Mouse (Mus musculus) intestine, postnatal 0 days (tissue): ENCODE measurements around the gene Prox2. TPM values are rescaled to one million over a fixed set of nuclear protein-coding genes. Genes with fewer than 3 reads are reported as not detected.

Experiments used
- ATAC-seq: fragments of 200-750 bp; cut with Nextera tagmentation; 2 replicates; pipeline ENCODE4 v1.8.0; 2017; ENCODE audit warnings: mild to moderate bottlenecking, moderate TSS enrichment, moderate library complexity
- H3K27ac ChIP-seq: fragments of 300-500 bp; sonication (generic); 2 replicates; pipeline ENCODE4 v1.5.1; 2014; ENCODE audit warnings: mild to moderate bottlenecking, low read depth, low read length, moderate library complexity
- H3K27me3 ChIP-seq: fragments of 300-500 bp; sonication (generic); replicated peaks from 2 replicates; pipeline ENCODE4 v1.6.1; 2014; ENCODE audit warnings: low read length, mixed read lengths; ENCODE audit not compliant: control insufficient read depth, insufficient read depth
- H3K36me3 ChIP-seq: fragments of 300-500 bp; sonication (generic); 2 replicates; pipeline ENCODE4 v1.6.1; 2014; ENCODE audit warnings: mild to moderate bottlenecking, moderate library complexity; ENCODE audit not compliant: control insufficient read depth, insufficient read depth
- H3K4me1 ChIP-seq: fragments of 300-500 bp; sonication (generic); replicated peaks from 2 replicates; pipeline ENCODE4 v1.6.1; 2014; ENCODE audit warnings: antibody characterized with exemption, low read length, mixed read lengths; ENCODE audit not compliant: control insufficient read depth, insufficient read depth
- H3K4me2 ChIP-seq: fragments of 300-500 bp; sonication (generic); replicated peaks from 2 replicates; pipeline ENCODE4 v1.6.1; 2014; ENCODE audit warnings: low read depth, mild to moderate bottlenecking, moderate library complexity
- H3K4me3 ChIP-seq: fragments of 300-500 bp; sonication (generic); 2 replicates; pipeline ENCODE4 v1.5.1; 2014; ENCODE audit warnings: low read depth, low read length
- H3K9ac ChIP-seq: fragments of 300-500 bp; sonication (generic); 2 replicates; pipeline ENCODE4 v1.6.1; 2014; ENCODE audit warnings: mild to moderate bottlenecking, low read depth, low read length
- H3K9me3 ChIP-seq: fragments of 300-500 bp; sonication (generic); 2 replicates; pipeline ENCODE4 v1.6.1; 2016; ENCODE audit warnings: mixed run types; ENCODE audit not compliant: control insufficient read depth
- CTCF ChIP-seq: sonication (generic); IDR thresholded peaks from 2 replicates; pipeline ENCODE4 v1.5.1; 2016; ENCODE audit warnings: low read depth, mild to moderate bottlenecking, control low read depth, antibody characterized with exemption, moderate library complexity
- WGBS: fragments of 180-500 bp; shearing (Covaris S2); extraction: QIAGEN DNeasy Blood & Tissue Kit; methylation state at CpG from one replicate; pipeline ENCODE4 v1.1.7; 2014; 5-methylcytosine and 5-hydroxymethylcytosine counted together
- polyA plus RNA-seq: library from polyadenylated mRNA; unstranded; fragments of >200 nt; fragmentation: Nextera tagmentation; extraction: Ambion mirVana; gene quantifications from 2 replicates; pipeline ENCODE4 v1.2.1, GENCODE M21; 2015

The Prox2 gene
- polyA plus RNA-seq, 1 experiment from 2014 or later, result 0.99 TPM

- Histone ChIP-seq H3K4me2 (no peak overlapping the region), H3K4me3 (no peak overlapping the region), H3K27me3 (no peaks in the 10 kb centered on the region), H3K36me3 (peaks cover 51% of the 10 kb centered on the region), H3K9me3 (no peaks in the 10 kb centered on the region), H3K9ac (no peak overlapping the region), H3K27ac (no peak overlapping the region), H3K4me1 (no peaks in the 10 kb centered on the region)
- ATAC-seq, result no peak
- TF ChIP-seq CTCF, result no peak
- 84% methylated on average over 8 of the region's 8 CpGs for WGBS
Measured at GRCm38 (mm10) chr12:85134043-85134794, 23.7 kb upstream of the Prox2 start.

- ATAC-seq, result no peak
- Histone ChIP-seq H3K4me1 (0 out of 2 replicates have a peak, but pooled peaks cover 1% of the 10 kb centered on the region), H3K27me3 (no peaks in the 10 kb centered on the region), H3K9ac (no peak overlapping the region), H3K27ac (no peak overlapping the region), H3K36me3 (peaks cover 61% of the 10 kb centered on the region), H3K9me3 (no peaks in the 10 kb centered on the region), H3K4me2 (no peak overlapping the region), H3K4me3 (no peak overlapping the region)
- 92% methylated on average over 6 of the region's 6 CpGs for WGBS
- no peak for TF ChIP-seq CTCF
Measured at GRCm38 (mm10) chr12:85131361-85131760, 20.8 kb upstream of the Prox2 start.

DNA sequence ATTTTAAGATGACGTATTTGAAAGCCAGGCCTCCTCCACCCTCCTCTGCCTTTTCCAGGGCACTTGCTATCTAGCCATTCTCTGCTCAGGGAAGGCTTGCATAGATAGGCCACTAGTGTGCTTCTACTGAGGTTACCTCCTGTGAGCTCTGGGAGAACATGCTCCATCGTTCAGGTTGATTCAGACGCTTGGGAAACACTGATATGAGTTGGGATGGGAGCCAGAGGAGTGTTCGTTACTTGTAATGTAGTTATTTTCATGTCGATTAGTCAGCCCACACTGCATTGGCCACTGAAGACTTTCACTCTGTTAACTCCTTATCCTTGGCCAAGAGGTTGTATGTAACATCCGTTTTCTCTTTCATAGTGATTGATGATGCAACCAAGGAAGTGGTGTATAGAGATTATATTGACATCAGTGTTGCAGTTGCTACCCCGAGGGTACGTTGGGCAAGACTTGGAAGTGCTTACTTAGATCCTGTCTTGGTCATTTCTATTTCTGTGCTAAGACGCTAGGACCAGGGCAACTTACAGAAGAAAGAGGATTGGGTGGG, 18.9 kb upstream of the Prox2 start:
- H3K9me3 ChIP-seq, result no peaks in the 10 kb centered on the region
- peaks cover 65% of the 10 kb centered on the region for H3K36me3 ChIP-seq
- no peak for ATAC-seq
- H3K4me3 ChIP-seq, result no peak overlapping the region
- H3K9ac ChIP-seq, result no peak overlapping the region
- no peak overlapping the region for H3K4me2 ChIP-seq
- H3K27me3 ChIP-seq, result no peaks in the 10 kb centered on the region
- H3K4me1 ChIP-seq, result 0 out of 2 replicates have a peak, but pooled peaks cover 3% of the 10 kb centered on the region
- WGBS, result 91% methylated on average over 9 of the region's 9 CpGs
- H3K27ac ChIP-seq, result 0 out of 2 replicates have a peak overlapping the region, but pooled peaks have one; percentile 15
- TF ChIP-seq CTCF, result no peak

DNA sequence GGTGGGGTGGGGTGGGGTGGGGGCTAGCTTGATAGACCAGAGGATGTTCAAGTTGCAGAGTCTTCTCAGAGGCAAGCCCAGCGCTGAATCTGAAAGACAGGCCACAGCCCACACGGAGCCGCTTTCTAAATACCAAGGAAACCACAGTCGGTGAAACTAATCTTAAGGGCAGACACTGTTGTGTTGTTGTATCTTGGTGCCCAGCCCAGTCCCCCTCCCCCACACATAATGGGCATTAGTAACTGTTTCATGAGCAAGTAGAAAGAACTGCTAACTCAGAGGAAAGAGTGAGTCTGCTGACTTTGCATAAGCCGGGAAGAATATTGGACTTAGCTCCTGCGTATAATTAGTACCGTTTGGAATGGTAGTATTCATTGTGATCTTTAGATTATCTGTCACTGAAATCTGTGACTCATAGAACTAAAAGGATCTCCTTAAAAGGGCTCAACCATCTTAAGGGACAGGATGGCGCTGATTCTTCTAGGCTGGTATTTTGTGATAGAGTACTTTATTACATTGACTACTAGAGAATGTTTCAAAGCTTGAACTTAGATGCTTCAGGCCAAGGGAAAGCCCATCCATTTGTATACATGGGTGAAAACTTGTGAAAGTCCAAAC, 16.5 kb upstream of the Prox2 start:
- no peaks in the 10 kb centered on the region for H3K9me3 ChIP-seq
- H3K9ac ChIP-seq, result no peak overlapping the region
- H3K27ac ChIP-seq, result peak overlapping the region; percentile 28; the same call in 1 of the 2 replicates
- 0 out of 2 replicates have a peak, but pooled peaks cover 3% of the 10 kb centered on the region for H3K4me1 ChIP-seq
- TF ChIP-seq CTCF, result no peak
- H3K4me2 ChIP-seq, result no peak overlapping the region
- no peaks in the 10 kb centered on the region for H3K27me3 ChIP-seq
- peaks cover 65% of the 10 kb centered on the region for H3K36me3 ChIP-seq
- WGBS, result 63% methylated on average over 8 of the region's 8 CpGs
- ATAC-seq, result peak; percentile 84
- H3K4me3 ChIP-seq, result no peak overlapping the region

DNA sequence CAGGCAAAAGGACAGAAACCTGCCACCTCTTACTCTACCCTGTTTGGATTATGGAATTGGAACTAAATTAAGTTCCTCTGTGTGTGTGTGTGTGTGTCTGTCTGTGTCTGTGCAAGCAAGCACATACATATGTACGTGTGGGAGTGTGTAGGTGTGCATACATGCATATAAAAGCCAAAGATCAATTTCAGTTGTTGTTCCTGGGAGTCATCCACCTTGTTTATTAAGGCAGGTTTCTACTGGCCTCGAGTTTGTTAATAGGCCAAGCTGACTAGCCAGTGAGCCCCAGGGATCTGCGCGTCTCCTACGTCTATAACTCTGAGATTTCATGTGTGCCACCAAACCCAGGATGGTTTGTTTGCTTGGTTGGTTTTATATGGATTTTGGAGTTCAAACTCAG, 14.2 kb upstream of the Prox2 start:
- no peak overlapping the region for H3K27ac ChIP-seq
- H3K9me3 ChIP-seq, result no peaks in the 10 kb centered on the region
- H3K9ac ChIP-seq, result no peak overlapping the region
- WGBS, result 96% methylated on average over 5 of the region's 5 CpGs
- ATAC-seq, result no peak
- H3K4me3 ChIP-seq, result no peak overlapping the region
- H3K4me2 ChIP-seq, result no peak overlapping the region
- TF ChIP-seq CTCF, result no peak
- H3K4me1 ChIP-seq, result 0 out of 2 replicates have a peak, but pooled peaks cover 3% of the 10 kb centered on the region
- peaks cover 58% of the 10 kb centered on the region for H3K36me3 ChIP-seq
- no peaks in the 10 kb centered on the region for H3K27me3 ChIP-seq

DNA sequence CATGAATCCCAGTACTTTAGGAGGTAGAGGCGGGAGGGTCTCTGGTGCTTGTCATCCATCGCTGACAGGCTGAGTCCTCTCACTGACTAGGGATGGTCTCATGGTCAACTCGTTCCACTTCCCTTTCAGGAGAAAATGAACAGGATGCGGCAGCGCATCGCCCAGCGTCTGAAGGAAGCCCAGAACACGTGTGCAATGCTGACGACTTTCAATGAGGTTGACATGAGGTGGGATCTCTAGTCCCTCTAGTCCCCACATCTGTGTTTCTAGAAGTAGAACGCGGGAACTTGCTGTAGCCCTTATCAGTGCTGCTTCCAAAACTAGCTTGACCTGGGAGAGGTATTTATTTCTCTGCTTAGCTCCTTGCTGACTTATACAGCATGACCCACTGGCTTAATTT, 13.1 kb upstream of the Prox2 start:
- no peak overlapping the region for H3K27ac ChIP-seq
- ATAC-seq, result no peak
- no peak for TF ChIP-seq CTCF
- H3K4me3 ChIP-seq, result no peak overlapping the region
- H3K4me1 ChIP-seq, result 0 out of 2 replicates have a peak, but pooled peaks cover 3% of the 10 kb centered on the region
- peaks cover 61% of the 10 kb centered on the region for H3K36me3 ChIP-seq
- no peaks in the 10 kb centered on the region for H3K9me3 ChIP-seq
- no peak overlapping the region for H3K4me2 ChIP-seq
- H3K9ac ChIP-seq, result no peak overlapping the region
- 89% methylated on average over 11 of the region's 11 CpGs for WGBS
- H3K27me3 ChIP-seq, result no peaks in the 10 kb centered on the region
